Mouse (Mus musculus) natural killer cell, adult 2 months (primary cell): ENCODE measurements at regions not wholly inside any gene's neighbourhood (a gene's known extent, or its start where the extent isn't known, plus 50 kb on each side); places are given as distances from the start of the nearest gene placed in this dataset.

Experiments
- DNase-seq, 2 experiments: peaks; one replicate each; pipeline ENCODE4 v3.0.0; 2022; ENCODE audit warnings: low spot score in 2 of 2

- DNase-seq = no peak
Observed at GRCm38 (mm10) chr8:10713515-10714042, 294.7 kb downstream of the Irs2 start.

GRCm38 (mm10) chr8:10712118-10712689 lies 296.1 kb downstream of the Irs2 start:
- DNase-seq = no peak

- DNase-seq = no peak
Observed at GRCm38 (mm10) chr8:10711474-10711873, 296.8 kb downstream of the Irs2 start.

- DNase-seq = no peak
Observed at GRCm38 (mm10) chr8:10708509-10708908, 299.7 kb downstream of the Irs2 start.

- DNase-seq = no peak
Observed at GRCm38 (mm10) chr8:10707122-10707521, 301.1 kb downstream of the Irs2 start.

- no peak for DNase-seq
Observed at GRCm38 (mm10) chr8:10705909-10706308, 302.3 kb downstream of the Irs2 start.

GRCm38 (mm10) chr8:10702755-10703154 lies 305.5 kb downstream of the Irs2 start:
- no peak for DNase-seq

- DNase-seq = no peak
Observed at GRCm38 (mm10) chr8:10702248-10702647, 306.0 kb downstream of the Irs2 start.

GRCm38 (mm10) chr8:10701648-10702061 lies 306.6 kb downstream of the Irs2 start:
- DNase-seq = no peak

GRCm38 (mm10) chr8:10701226-10701625 lies 307.0 kb downstream of the Irs2 start:
- no peak for DNase-seq

GRCm38 (mm10) chr8:10699669-10700068 lies 308.6 kb downstream of the Irs2 start:
- no peak for DNase-seq

GRCm38 (mm10) chr8:10695181-10695580 lies 313.1 kb downstream of the Irs2 start:
- no peak for DNase-seq

- no peak for DNase-seq
Observed at GRCm38 (mm10) chr8:10690659-10691058, 317.6 kb downstream of the Irs2 start.

GRCm38 (mm10) chr8:10689881-10690280 lies 318.4 kb downstream of the Irs2 start:
- DNase-seq = no peak

- DNase-seq = no peak
Observed at GRCm38 (mm10) chr8:10687867-10688561, 320.2 kb downstream of the Irs2 start.
